ENCODE assay signal across 7 mouse cellular contexts in genomic region chr5:124299307-124299706, GRCm38 (mm10). TPM values are rescaled to one million over a fixed set of nuclear protein-coding genes. Genes with fewer than 3 reads are reported as not detected.
A peak's percentile ranks its signal among the peaks of the same experiment; 100 is the strongest.
DNase-seq lines count a peak whose midpoint lies in the region; TF ChIP-seq lines count a peak whose summit lies in the region.
"Not testable (repeated sequence)": the region's sequence is repeated elsewhere in the genome, so short reads cannot be mapped to it uniquely, and the experiment has no call there.

No protein-coding gene starts in this region.

- not testable (repeated sequence) for H3K9ac ChIP-seq in ES-Bruce4 (ENCODE audit: low read depth, poor library complexity, severe bottlenecking)

- H3K27me3 ChIP-seq in ES-Bruce4 (ENCODE audit: control insufficient read depth, insufficient read depth, low read length, poor library complexity, severe bottlenecking); kidney, adult 2 months (replicated peaks; ENCODE audit: control insufficient read depth, insufficient read depth, low read length): not testable (repeated sequence)

- not testable (repeated sequence) for H3K36me3 ChIP-seq in ES-Bruce4 (ENCODE audit: control insufficient read depth, insufficient read depth, low read length, poor library complexity, severe bottlenecking); kidney, adult 2 months (ENCODE audit: control insufficient read depth, insufficient read depth, low read length)

- not testable (repeated sequence) for H3K9me3 ChIP-seq in ES-Bruce4 (replicated peaks; ENCODE audit: control insufficient read depth, insufficient read depth, low read length, poor library complexity, severe bottlenecking)

- peak; percentile 41 for DNase-seq in adipocyte (ENCODE audit: low spot score)
- DNase-seq in cerebellum, postnatal 14 days: peak; percentile 39 to 45
- peak; percentile 27 for DNase-seq in forelimb bud, embryonic 11.5 days (ENCODE audit: low read depth, low spot score)
- peak; percentile 2 for DNase-seq in kidney, adult 2 months
- DNase-seq in lung, postnatal 10 days: peak; percentile 30
- peak; percentile 9 for DNase-seq in skeletal muscle tissue, adult 2 months (ENCODE audit: low read depth, low spot score)

- not testable (repeated sequence) for H3K27ac ChIP-seq in ES-Bruce4 (ENCODE audit: insufficient read depth, low read length); kidney, adult 2 months (ENCODE audit: insufficient read depth, low read depth, low read length)

- H3K4me3 ChIP-seq in ES-Bruce4 (ENCODE audit: low read depth, low read length); kidney, adult 2 months (ENCODE audit: insufficient read depth, low read depth, low read length): not testable (repeated sequence)

- not testable (repeated sequence) for TF ChIP-seq EP300 in ES-Bruce4 (IDR thresholded peaks at IDR 0.05; ENCODE audit: insufficient read depth, low read depth, low read length)

- peak; percentile 58 for TF ChIP-seq CTCF in ES-Bruce4 (IDR thresholded peaks at IDR 0.05; ENCODE audit: low read depth, low read length)
- TF ChIP-seq CTCF in kidney, adult 2 months (conservative IDR thresholded peaks at IDR 0.05; ENCODE audit: insufficient read depth, insufficient read length, low read depth, low read length): peak; percentile 69

- not testable (repeated sequence) for TF ChIP-seq POLR2A in ES-Bruce4 (IDR thresholded peaks at IDR 0.05; ENCODE audit: insufficient read depth, low read length); kidney, adult 2 months (IDR thresholded peaks at IDR 0.05; ENCODE audit: low read depth, low read length)

- H3K4me1 ChIP-seq in ES-Bruce4 (ENCODE audit: control insufficient read depth, insufficient read depth, low read length); kidney, adult 2 months (ENCODE audit: control insufficient read depth, insufficient read depth, low read length): not testable (repeated sequence)

- 50% methylated on average over 3 of the region's 4 CpGs for WGBS in kidney, adult 2 months

RNA-seq across cellular contexts. Expression of gene Mphosph9, which starts 28.5 kb away (rescaled TPM):
- polyA plus RNA-seq in ES-Bruce4 (2011; ENCODE audit: insufficient read depth, insufficient read length, low read depth, missing spikeins): 18.9 and 21.7 TPM in 2 replicates
- polyA plus RNA-seq in kidney, adult 2 months (2012; rRNA removed): 2.5 and 3.1 TPM in 2 replicates

RNA-seq across cellular contexts. Expression of gene 2810006K23Rik, which starts 28.6 kb away (rescaled TPM):
- 15.4 and 16.2 TPM in 2 replicates for polyA plus RNA-seq in ES-Bruce4 (2011; ENCODE audit: insufficient read depth, insufficient read length, low read depth, missing spikeins)
- polyA plus RNA-seq in kidney, adult 2 months (2012; rRNA removed): 7.2 and 8.0 TPM in 2 replicates

RNA-seq across cellular contexts. Expression of gene Pitpnm2, which starts 49.7 kb away (rescaled TPM):
- 13.0 and 13.1 TPM in 2 replicates for polyA plus RNA-seq in ES-Bruce4 (2011; ENCODE audit: insufficient read depth, insufficient read length, low read depth, missing spikeins)
- 17.3 and 19.8 TPM in 2 replicates for polyA plus RNA-seq in kidney, adult 2 months (2012; rRNA removed)
